Mouse (Mus musculus) thymus, postnatal 14 days (tissue): ENCODE results near the gene Syk.

Experiments
- DNase-seq: peaks from one replicate; pipeline ENCODE4 v3.0.0; 2021

The Syk gene

GRCm38 (mm10) chr13:52570276-52570675 is 12.7 kb upstream of the Syk start:
- DNase-seq = no peak

- no peak for DNase-seq
Measured at GRCm38 (mm10) chr13:52571591-52572384, 11.2 kb upstream of the Syk start.

GRCm38 (mm10) chr13:52572451-52573446 is 10.2 kb upstream of the Syk start:
- DNase-seq = no peak

- no peak for DNase-seq
Measured at GRCm38 (mm10) chr13:52574311-52574710, 8.7 kb upstream of the Syk start.

GRCm38 (mm10) chr13:52575483-52575882 is 7.5 kb upstream of the Syk start:
- no peak for DNase-seq

- DNase-seq = no peak
Measured at GRCm38 (mm10) chr13:52576021-52576614, 6.9 kb upstream of the Syk start.

- DNase-seq = no peak
Measured at GRCm38 (mm10) chr13:52576841-52577240, 6.1 kb upstream of the Syk start.

- no peak for DNase-seq
Measured at GRCm38 (mm10) chr13:52577326-52577920, 5.5 kb upstream of the Syk start.

GRCm38 (mm10) chr13:52577939-52578338 is 5.0 kb upstream of the Syk start:
- no peak for DNase-seq

GRCm38 (mm10) chr13:52578776-52579175 is 4.2 kb upstream of the Syk start:
- no peak for DNase-seq

GRCm38 (mm10) chr13:52582506-52582877 is 481 bp upstream of the Syk start:
- peak; percentile 57 for DNase-seq

- DNase-seq = no peak
Measured at GRCm38 (mm10) chr13:52583943-52584562, 1.1 kb downstream of the Syk start.

GRCm38 (mm10) chr13:52584654-52585455 is 1.9 kb downstream of the Syk start:
- DNase-seq = peak; percentile 80

GRCm38 (mm10) chr13:52587761-52588160 is 4.8 kb downstream of the Syk start:
- no peak for DNase-seq

- no peak for DNase-seq
Measured at GRCm38 (mm10) chr13:52589043-52589442, 6.1 kb downstream of the Syk start.

GRCm38 (mm10) chr13:52591831-52592230 is 8.9 kb downstream of the Syk start:
- DNase-seq = no peak

- DNase-seq = no peak
Measured at GRCm38 (mm10) chr13:52596692-52597091, 13.7 kb downstream of the Syk start.

- no peak for DNase-seq
Measured at GRCm38 (mm10) chr13:52597092-52597678, 14.2 kb downstream of the Syk start.

- DNase-seq = no peak
Measured at GRCm38 (mm10) chr13:52598233-52598632, 15.3 kb downstream of the Syk start.

- DNase-seq = no peak
Measured at GRCm38 (mm10) chr13:52600015-52600643, 17.2 kb downstream of the Syk start.

- no peak for DNase-seq
Measured at GRCm38 (mm10) chr13:52602752-52603151, 19.8 kb downstream of the Syk start.
